Mouse (Mus musculus) liver, adult 2 months (tissue): ENCODE measurements around the gene Slc26a10. TPM values are rescaled to one million over a fixed set of nuclear protein-coding genes. Genes with fewer than 3 reads are reported as not detected.

Source experiments
- DNase-seq: peaks from one replicate; pipeline ENCODE4 v3.0.0-alpha.2; 2011; ENCODE audit warnings: low read depth, low spot score; ENCODE audit errors: extremely low read depth
- H3K27ac ChIP-seq: fragments of 200-500 bp; replicated peaks from 2 replicates; pipeline ENCODE4 v1.5.1; 2012; ENCODE audit warnings: low read depth, mild to moderate bottlenecking, control low read depth, inconsistent platforms, low read length; ENCODE audit not compliant: insufficient read depth
- H3K27me3 ChIP-seq: fragments of 200-500 bp; 2 replicates; pipeline ENCODE4 v1.6.1; 2012; ENCODE audit warnings: mild to moderate bottlenecking, moderate library complexity, low read length, inconsistent platforms; ENCODE audit not compliant: control insufficient read depth, insufficient read depth
- H3K36me3 ChIP-seq: fragments of 200-500 bp; 2 replicates; pipeline ENCODE4 v1.6.1; 2012; ENCODE audit warnings: low read length, inconsistent platforms; ENCODE audit not compliant: control insufficient read depth, insufficient read depth
- H3K4me1 ChIP-seq: fragments of 200-500 bp; 2 replicates; pipeline ENCODE4 v1.6.1; 2011; ENCODE audit warnings: low read length; ENCODE audit not compliant: control insufficient read depth, insufficient read depth
- H3K4me3 ChIP-seq: fragments of 200-500 bp; 2 replicates; pipeline ENCODE4 v1.5.1; 2011; ENCODE audit warnings: low read depth, mild to moderate bottlenecking, control low read depth, low read length, moderate library complexity; ENCODE audit not compliant: insufficient read depth
- H3K79me2 ChIP-seq: fragments of 200-500 bp; 2 replicates; pipeline ENCODE4 v1.6.1; 2012; ENCODE audit warnings: inconsistent platforms, mild to moderate bottlenecking, low read length, moderate library complexity; ENCODE audit not compliant: control insufficient read depth, insufficient read depth
- H3K9ac ChIP-seq: fragments of 200-500 bp; 2 replicates; pipeline ENCODE4 v1.6.1; 2012; ENCODE audit warnings: low read depth, mild to moderate bottlenecking, control low read depth, inconsistent platforms, low read length
- CTCF ChIP-seq: fragments of 200-500 bp; IDR thresholded peaks from 2 replicates; pipeline ENCODE4 v1.5.1; 2011; ENCODE audit warnings: low read depth, low read length, control low read depth
- POLR2A ChIP-seq: fragments of 200-500 bp; IDR thresholded peaks from 2 replicates; pipeline ENCODE4 v1.6.1; 2011; ENCODE audit warnings: low read length, control low read depth; ENCODE audit not compliant: insufficient read depth; ENCODE audit errors: extremely low read depth
- WGBS: fragments of 180-500 bp; shearing (Covaris S2); methylation state at CpG from one replicate; pipeline ENCODE4 v1.1.7; 2018; 5-methylcytosine and 5-hydroxymethylcytosine counted together
- polyA plus RNA-seq: library from polyadenylated mRNA; depleted of rRNA; stranded (reverse); fragments of >200 nt; gene quantifications from 2 replicates; pipeline ENCODE4 v1.2.3, GENCODE M21; 2012
- total RNA-seq: library from RNA; depleted of rRNA; stranded (reverse); fragments of >200 nt; gene quantifications from 2 replicates; pipeline ENCODE4 v1.2.3, GENCODE M21; 2014

Gene Slc26a10
- total and polyA plus RNA-seq, 2 experiments, result 3.1 to 4.1 TPM

DNA sequence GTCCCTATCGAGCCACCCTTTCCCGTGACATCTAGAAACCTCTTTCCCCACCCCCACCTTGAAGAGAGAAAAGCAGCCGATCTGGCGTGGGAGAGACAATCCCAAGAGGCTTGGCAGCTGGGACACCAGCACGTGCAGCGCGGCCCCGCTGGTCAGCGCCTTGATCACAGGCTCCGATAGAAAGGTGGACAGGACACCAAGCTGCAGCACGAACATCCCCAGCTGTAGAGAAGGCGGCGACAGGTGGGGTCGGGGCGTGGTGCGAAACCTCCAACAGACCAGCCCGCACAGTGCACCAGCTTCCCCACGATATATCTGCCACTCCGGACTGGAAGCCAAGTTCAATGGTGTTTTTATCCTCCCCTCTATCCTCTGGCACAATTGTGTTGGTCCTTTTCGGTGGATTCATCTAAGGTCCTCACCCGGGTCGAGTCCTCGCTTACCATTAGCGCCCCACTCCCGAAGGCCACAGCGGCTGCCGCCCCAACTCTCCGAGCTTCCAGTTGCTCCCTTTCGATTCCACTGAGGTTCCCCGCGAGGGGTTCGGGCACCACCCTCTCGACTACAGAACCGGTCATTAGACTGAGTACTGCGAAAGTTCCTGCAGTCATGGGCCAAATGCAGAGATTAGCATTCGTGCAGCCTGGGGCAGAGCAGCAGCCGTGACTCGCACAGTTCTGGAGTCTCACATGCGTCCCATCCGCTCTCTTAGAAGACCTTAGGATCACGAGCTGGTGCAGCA is 2.0 kb downstream of the Slc26a10 start:
- Histone ChIP-seq H3K4me1 (no peaks in the 10 kb centered on the region; the same call in 1 of the 2 replicates), H3K27me3 (peaks cover 12% of the 10 kb centered on the region; the same call in 1 of the 2 replicates), H3K9ac (no peak overlapping the region; the same call in 1 of the 2 replicates)

DNA sequence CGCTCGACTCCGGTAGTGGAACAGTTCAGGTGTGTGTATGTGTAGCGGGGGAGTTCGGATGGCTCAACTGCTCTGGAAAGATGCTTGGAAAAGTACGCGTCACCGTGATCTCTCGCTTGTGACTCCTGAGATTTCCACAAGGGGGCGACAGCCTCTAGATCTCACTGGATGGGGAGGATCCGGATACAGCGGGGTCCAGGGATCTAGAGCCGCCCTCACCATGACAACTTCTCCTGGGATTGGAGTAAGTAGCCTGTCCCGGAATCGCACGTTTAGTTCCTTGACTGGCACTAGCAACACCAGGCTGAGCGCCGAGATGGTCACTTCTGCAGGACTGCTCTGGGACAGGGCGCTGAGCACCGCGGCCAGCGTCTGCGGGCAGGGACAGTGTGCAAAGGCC is 2.7 kb downstream of the Slc26a10 start:
- Histone ChIP-seq H3K4me3 (peak overlapping the region; percentile 32; the same call in 1 of the 2 replicates), H3K36me3 (no peaks in the 10 kb centered on the region), H3K79me2 (no peaks in the 10 kb centered on the region), H3K27me3 (peaks cover 12% of the 10 kb centered on the region; the same call in 1 of the 2 replicates), H3K4me1 (no peaks in the 10 kb centered on the region; the same call in 1 of the 2 replicates), H3K9ac (no peak overlapping the region), H3K27ac (no peak overlapping the region)
- WGBS, result 2% methylated on average over 23 of the region's 23 CpGs
- no peak for DNase-seq
- TF ChIP-seq POLR2A (no peak), CTCF (peak; percentile 84)

More for the DNA sequence above, 2.0 kb downstream of the Slc26a10 start:
- no peaks in the 10 kb centered on the region for H3K79me2 ChIP-seq
- no peak for DNase-seq
- no peak overlapping the region for H3K27ac ChIP-seq
- peak overlapping the region; percentile 28; the same call in 1 of the 2 replicates for H3K4me3 ChIP-seq
- no peaks in the 10 kb centered on the region for H3K36me3 ChIP-seq
- 9% methylated on average over 41 of the region's 41 CpGs for WGBS
- TF ChIP-seq CTCF (no peak), POLR2A (no peak)

DNA sequence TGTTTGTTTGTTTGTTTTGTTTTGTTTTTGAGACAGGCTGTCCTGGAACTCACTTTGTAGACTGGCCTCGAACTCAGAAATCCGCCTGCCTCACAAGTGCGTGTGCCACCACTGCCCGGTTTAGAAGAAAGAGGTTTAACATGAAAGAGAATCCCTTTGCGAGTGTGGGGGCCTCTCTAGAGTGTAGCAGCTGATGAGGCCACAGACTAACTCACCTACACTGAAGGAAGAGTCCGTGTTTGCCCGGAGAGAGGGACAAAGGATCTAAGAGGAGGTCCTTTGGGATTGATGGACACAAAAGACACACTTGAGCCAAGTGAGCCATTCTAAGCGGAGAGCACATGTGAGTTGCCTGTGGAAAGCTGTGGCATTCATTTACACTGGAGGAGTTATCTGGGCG is 3.2 kb downstream of the Slc26a10 start:
- H3K27me3 ChIP-seq, result peaks cover 12% of the 10 kb centered on the region; the same call in 1 of the 2 replicates
- 27% methylated on average over 9 of the region's 9 CpGs for WGBS

DNA sequence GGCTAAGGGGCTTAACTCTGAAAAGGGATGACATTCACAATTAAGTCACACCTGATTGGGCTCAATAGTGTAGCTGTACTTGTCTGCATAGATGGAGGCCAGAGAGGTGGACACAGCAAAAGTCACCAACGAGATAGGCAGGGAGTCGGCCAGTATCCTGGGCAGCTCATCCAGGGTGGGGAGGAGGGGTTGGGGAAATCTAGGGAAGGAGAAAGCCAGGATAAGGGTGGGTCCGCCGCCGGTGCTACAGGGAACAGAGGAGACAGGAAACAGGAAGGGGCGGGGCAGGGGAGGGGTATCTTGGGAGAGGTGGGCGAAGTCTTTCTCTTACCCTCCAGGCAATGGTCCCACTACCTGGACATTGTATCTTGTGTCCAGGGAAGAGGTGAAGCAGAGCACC is 3.7 kb downstream of the Slc26a10 start:
- 16% methylated on average over 7 of the region's 7 CpGs for WGBS
- H3K4me1 ChIP-seq, result no peaks in the 10 kb centered on the region; the same call in 1 of the 2 replicates
- no peak overlapping the region for H3K27ac ChIP-seq
- H3K27me3 ChIP-seq, result peaks cover 12% of the 10 kb centered on the region; the same call in 1 of the 2 replicates
- peaks cover 3% of the 10 kb centered on the region; the same call in 1 of the 2 replicates for H3K36me3 ChIP-seq
- no peaks in the 10 kb centered on the region for H3K79me2 ChIP-seq
- H3K4me3 ChIP-seq, result no peak overlapping the region
- DNase-seq, result no peak
- TF ChIP-seq CTCF (no peak), POLR2A (no peak)
- H3K9ac ChIP-seq, result no peak overlapping the region

More for the DNA sequence above, 3.2 kb downstream of the Slc26a10 start:
- no peaks in the 10 kb centered on the region for H3K36me3 ChIP-seq
- no peak overlapping the region for H3K27ac ChIP-seq
- no peak for DNase-seq
- no peak overlapping the region for H3K9ac ChIP-seq
- H3K4me3 ChIP-seq, result no peak overlapping the region
- no peak for TF ChIP-seq CTCF
- TF ChIP-seq POLR2A, result no peak
- H3K4me1 ChIP-seq, result no peaks in the 10 kb centered on the region; the same call in 1 of the 2 replicates
- no peaks in the 10 kb centered on the region for H3K79me2 ChIP-seq

DNA sequence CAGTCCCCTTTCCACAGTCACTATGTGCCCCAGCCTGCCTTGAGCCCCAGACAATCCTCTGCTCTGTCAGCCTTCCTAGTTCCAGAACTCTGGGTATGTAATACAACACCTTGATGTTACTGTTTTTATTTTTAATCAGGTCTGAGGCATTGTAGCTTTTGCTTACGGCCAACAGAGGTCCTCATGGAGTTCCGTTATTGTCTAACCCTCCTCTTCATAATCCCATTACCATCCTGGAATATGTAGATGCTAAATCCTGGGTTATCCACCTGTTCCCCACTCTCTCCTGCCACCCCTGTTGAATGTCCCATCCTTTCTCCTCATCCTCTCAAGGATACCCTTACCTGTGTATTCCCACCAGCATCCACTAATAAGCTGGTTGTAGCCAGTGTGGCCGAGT is 4.2 kb downstream of the Slc26a10 start:
- H3K27me3 ChIP-seq, result peaks cover 12% of the 10 kb centered on the region; the same call in 1 of the 2 replicates
- no peak for DNase-seq

DNA sequence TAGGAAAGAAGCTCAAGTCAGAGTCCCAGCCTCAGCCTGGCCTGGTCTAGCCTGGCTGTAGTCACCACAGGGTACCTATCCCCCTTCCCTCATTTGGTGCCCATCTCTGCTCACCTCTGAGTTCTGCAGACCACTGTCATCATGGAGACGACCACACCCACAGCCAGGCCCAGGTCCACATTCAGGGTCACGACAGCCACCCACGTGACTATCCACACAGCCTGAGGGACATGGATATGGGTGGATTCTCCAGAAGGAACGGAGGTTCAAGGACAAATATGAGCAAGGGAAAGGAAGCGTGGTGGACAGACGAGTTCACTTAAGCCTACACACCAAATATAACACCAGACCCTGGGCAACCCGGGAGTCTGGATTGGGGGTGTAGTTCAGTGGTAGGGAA is 6.3 kb downstream of the Slc26a10 start:
- TF ChIP-seq CTCF, result no peak
- no peak for TF ChIP-seq POLR2A
- DNase-seq, result no peak
- Histone ChIP-seq H3K27ac (no peak overlapping the region), H3K4me3 (no peak overlapping the region), H3K4me1 (no peaks in the 10 kb centered on the region; the same call in 1 of the 2 replicates), H3K36me3 (peaks cover 6% of the 10 kb centered on the region; the same call in 1 of the 2 replicates), H3K27me3 (peaks cover 8% of the 10 kb centered on the region; the same call in 1 of the 2 replicates), H3K79me2 (no peaks in the 10 kb centered on the region), H3K9ac (no peak overlapping the region)
- 68% methylated on average over 7 of the region's 7 CpGs for WGBS

More for the DNA sequence above, 4.2 kb downstream of the Slc26a10 start:
- no peak for TF ChIP-seq POLR2A
- no peak for TF ChIP-seq CTCF
- Histone ChIP-seq H3K4me1 (no peaks in the 10 kb centered on the region; the same call in 1 of the 2 replicates), H3K4me3 (no peak overlapping the region), H3K9ac (no peak overlapping the region), H3K79me2 (no peaks in the 10 kb centered on the region), H3K36me3 (peaks cover 6% of the 10 kb centered on the region; the same call in 1 of the 2 replicates), H3K27ac (no peak overlapping the region)
- WGBS, result 39% methylated on average over 3 of the region's 3 CpGs
